Mouse (Mus musculus): Measurements from ENCODE around the gene Gba2. TPM values are rescaled to one million over a fixed set of nuclear protein-coding genes. Genes with fewer than 3 reads are reported as not detected.

Gene Gba2
- total and polyA plus RNA-seq, 2 experiments, result 5.3 to 10.9 TPM

- no peak overlapping the region for H3K27ac ChIP-seq (replicated peaks; ENCODE audit: insufficient read depth, low read depth, low read length)
- peaks cover 64% of the 10 kb centered on the region for H3K36me3 ChIP-seq (ENCODE audit: control insufficient read depth, insufficient read depth, low read length)
- H3K27me3 ChIP-seq (ENCODE audit: control insufficient read depth, insufficient read depth, low read length), result no peaks in the 10 kb centered on the region
- H3K4me3 ChIP-seq (ENCODE audit: insufficient read depth, low read depth, low read length), result no peak overlapping the region
- H3K79me2 ChIP-seq (ENCODE audit: control insufficient read depth, insufficient read depth, low read length), result no peaks in the 10 kb centered on the region
- WGBS, result 91% methylated on average over 3 of the region's 3 CpGs
- H3K9ac ChIP-seq (ENCODE audit: low read depth, low read length), result no peak overlapping the region
- H3K4me1 ChIP-seq (ENCODE audit: control insufficient read depth, insufficient read depth, low read length), result no peaks in the 10 kb centered on the region
- no peak for DNase-seq (ENCODE audit: extremely low read depth, low read depth, low spot score)
- TF ChIP-seq POLR2A (IDR thresholded peaks at IDR 0.05; ENCODE audit: extremely low read depth, insufficient read depth, low read length) (no peak), CTCF (IDR thresholded peaks at IDR 0.05; ENCODE audit: low read depth, low read length) (no peak)
Observed at GRCm38 (mm10) chr4:43542044-43542443, 36.6 kb downstream of the Gba2 start.

- Histone ChIP-seq H3K4me3 (ENCODE audit: insufficient read depth, low read depth, low read length) (no peak overlapping the region), H3K27me3 (ENCODE audit: control insufficient read depth, insufficient read depth, low read length) (no peaks in the 10 kb centered on the region), H3K27ac (replicated peaks; ENCODE audit: insufficient read depth, low read depth, low read length) (no peak overlapping the region), H3K79me2 (ENCODE audit: control insufficient read depth, insufficient read depth, low read length) (no peaks in the 10 kb centered on the region), H3K36me3 (ENCODE audit: control insufficient read depth, insufficient read depth, low read length) (peaks cover 61% of the 10 kb centered on the region), H3K4me1 (ENCODE audit: control insufficient read depth, insufficient read depth, low read length) (no peaks in the 10 kb centered on the region; the same call in 1 of the 2 replicates), H3K9ac (ENCODE audit: low read depth, low read length) (no peak overlapping the region)
- WGBS, result 92% methylated on average over 9 of the region's 9 CpGs
- no peak for DNase-seq (ENCODE audit: extremely low read depth, low read depth, low spot score)
- TF ChIP-seq POLR2A (IDR thresholded peaks at IDR 0.05; ENCODE audit: extremely low read depth, insufficient read depth, low read length) (no peak), CTCF (IDR thresholded peaks at IDR 0.05; ENCODE audit: low read depth, low read length) (no peak)
Observed at GRCm38 (mm10) chr4:43536031-43536430, 42.6 kb downstream of the Gba2 start.

GRCm38 (mm10) chr4:43535628-43536027 is 43.0 kb downstream of the Gba2 start:
- no peaks in the 10 kb centered on the region for H3K27me3 ChIP-seq (ENCODE audit: control insufficient read depth, insufficient read depth, low read length)
- no peaks in the 10 kb centered on the region for H3K79me2 ChIP-seq (ENCODE audit: control insufficient read depth, insufficient read depth, low read length)
- no peak overlapping the region for H3K27ac ChIP-seq (replicated peaks; ENCODE audit: insufficient read depth, low read depth, low read length)
- no peak for DNase-seq (ENCODE audit: extremely low read depth, low read depth, low spot score)
- H3K4me1 ChIP-seq (ENCODE audit: control insufficient read depth, insufficient read depth, low read length), result no peaks in the 10 kb centered on the region; the same call in 1 of the 2 replicates
- no peak overlapping the region for H3K9ac ChIP-seq (ENCODE audit: low read depth, low read length)
- 96% methylated on average over 8 of the region's 8 CpGs for WGBS
- peaks cover 61% of the 10 kb centered on the region for H3K36me3 ChIP-seq (ENCODE audit: control insufficient read depth, insufficient read depth, low read length)
- no peak overlapping the region for H3K4me3 ChIP-seq (ENCODE audit: insufficient read depth, low read depth, low read length)
- TF ChIP-seq CTCF (IDR thresholded peaks at IDR 0.05; ENCODE audit: low read depth, low read length) (no peak), POLR2A (IDR thresholded peaks at IDR 0.05; ENCODE audit: extremely low read depth, insufficient read depth, low read length) (no peak)

GRCm38 (mm10) chr4:43533270-43533669 is 45.4 kb downstream of the Gba2 start:
- Histone ChIP-seq H3K9ac (ENCODE audit: low read depth, low read length) (no peak overlapping the region), H3K36me3 (ENCODE audit: control insufficient read depth, insufficient read depth, low read length) (peaks cover 43% of the 10 kb centered on the region), H3K4me1 (ENCODE audit: control insufficient read depth, insufficient read depth, low read length) (peaks cover 2% of the 10 kb centered on the region; the same call in 1 of the 2 replicates), H3K27me3 (ENCODE audit: control insufficient read depth, insufficient read depth, low read length) (no peaks in the 10 kb centered on the region), H3K4me3 (ENCODE audit: insufficient read depth, low read depth, low read length) (no peak overlapping the region), H3K27ac (replicated peaks; ENCODE audit: insufficient read depth, low read depth, low read length) (no peak overlapping the region), H3K79me2 (ENCODE audit: control insufficient read depth, insufficient read depth, low read length) (no peaks in the 10 kb centered on the region)
- no peak for TF ChIP-seq CTCF (IDR thresholded peaks at IDR 0.05; ENCODE audit: low read depth, low read length)
- TF ChIP-seq POLR2A (IDR thresholded peaks at IDR 0.05; ENCODE audit: extremely low read depth, insufficient read depth, low read length), result no peak
- WGBS, result 46% methylated on average over 9 of the region's 9 CpGs
- peak; percentile 53 for DNase-seq (ENCODE audit: extremely low read depth, low read depth, low spot score)

GRCm38 (mm10) chr4:43530581-43530980 is 48.1 kb downstream of the Gba2 start:
- peak; percentile 68 for DNase-seq (ENCODE audit: extremely low read depth, low read depth, low spot score)
- H3K27ac ChIP-seq (replicated peaks; ENCODE audit: insufficient read depth, low read depth, low read length), result no peak overlapping the region
- no peak for TF ChIP-seq POLR2A (IDR thresholded peaks at IDR 0.05; ENCODE audit: extremely low read depth, insufficient read depth, low read length)
- TF ChIP-seq CTCF (IDR thresholded peaks at IDR 0.05; ENCODE audit: low read depth, low read length), result peak; percentile 62
- H3K4me1 ChIP-seq (ENCODE audit: control insufficient read depth, insufficient read depth, low read length), result peaks cover 2% of the 10 kb centered on the region; the same call in 1 of the 2 replicates
- peaks cover 23% of the 10 kb centered on the region for H3K36me3 ChIP-seq (ENCODE audit: control insufficient read depth, insufficient read depth, low read length)
- H3K9ac ChIP-seq (ENCODE audit: low read depth, low read length), result no peak overlapping the region
- WGBS, result 35% methylated on average over 7 of the region's 7 CpGs
- no peaks in the 10 kb centered on the region for H3K27me3 ChIP-seq (ENCODE audit: control insufficient read depth, insufficient read depth, low read length)
- no peaks in the 10 kb centered on the region for H3K79me2 ChIP-seq (ENCODE audit: control insufficient read depth, insufficient read depth, low read length)
- H3K4me3 ChIP-seq (ENCODE audit: insufficient read depth, low read depth, low read length), result no peak overlapping the region

- no peaks in the 10 kb centered on the region for H3K79me2 ChIP-seq (ENCODE audit: control insufficient read depth, insufficient read depth, low read length)
- DNase-seq (ENCODE audit: extremely low read depth, low read depth, low spot score), result no peak
- H3K4me3 ChIP-seq (ENCODE audit: insufficient read depth, low read depth, low read length), result no peak overlapping the region
- H3K27ac ChIP-seq (replicated peaks; ENCODE audit: insufficient read depth, low read depth, low read length), result no peak overlapping the region
- WGBS, result 59% methylated on average over 8 of the region's 8 CpGs
- H3K27me3 ChIP-seq (ENCODE audit: control insufficient read depth, insufficient read depth, low read length), result no peaks in the 10 kb centered on the region
- no peak overlapping the region for H3K9ac ChIP-seq (ENCODE audit: low read depth, low read length)
- no peak for TF ChIP-seq POLR2A (IDR thresholded peaks at IDR 0.05; ENCODE audit: extremely low read depth, insufficient read depth, low read length)
- no peak for TF ChIP-seq CTCF (IDR thresholded peaks at IDR 0.05; ENCODE audit: low read depth, low read length)
- H3K4me1 ChIP-seq (ENCODE audit: control insufficient read depth, insufficient read depth, low read length), result peaks cover 2% of the 10 kb centered on the region; the same call in 1 of the 2 replicates
- H3K36me3 ChIP-seq (ENCODE audit: control insufficient read depth, insufficient read depth, low read length), result peaks cover 21% of the 10 kb centered on the region
Observed at GRCm38 (mm10) chr4:43530081-43530501, 48.6 kb downstream of the Gba2 start.
